Mouse (Mus musculus): ENCODE data around the gene Ovol3. TPM values are rescaled to one million over a fixed set of nuclear protein-coding genes. Genes with fewer than 3 reads are reported as not detected.
A peak's percentile ranks its signal among the peaks of the same experiment; 100 is the strongest.
"Not testable (repeated sequence)": the region's sequence is repeated elsewhere in the genome, so short reads cannot be mapped to it uniquely, and the experiment has no call there.

The Ovol3 gene
- polyA plus RNA-seq, 1 experiment from 2014 or later, result not detected

DNA sequence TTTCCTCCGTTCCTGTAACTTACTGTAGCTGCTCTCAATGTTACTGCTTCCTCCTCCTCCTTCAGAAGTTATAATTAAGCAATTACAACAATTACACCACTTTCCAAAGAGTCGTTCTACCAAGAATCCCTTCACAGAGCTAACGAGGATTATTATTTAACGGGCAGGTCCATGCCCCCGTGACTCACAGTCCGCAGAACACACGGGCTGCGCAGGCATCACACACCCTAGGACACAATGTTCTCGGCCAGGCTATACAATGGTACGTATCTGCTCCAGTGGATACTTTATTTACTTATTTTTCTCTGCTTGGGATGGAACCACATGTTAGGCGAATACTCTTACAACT lies 15.5 kb downstream of the Ovol3 start:
- Histone ChIP-seq H3K27ac (ENCODE audit: low read depth, low read length) (no peak overlapping the region; the same call in 1 of the 2 replicates), H3K4me3 (ENCODE audit: low read depth, low read length) (peak overlapping the region; percentile 54), H3K9ac (ENCODE audit: low read depth, low read length) (peak overlapping the region; percentile 68), H3K4me2 (peak overlapping the region; percentile 95), H3K27me3 (replicated peaks; ENCODE audit: control insufficient read depth, insufficient read depth, low read length) (no peaks in the 10 kb centered on the region), H3K9me3 (ENCODE audit: control insufficient read depth, low read length) (no peaks in the 10 kb centered on the region), H3K4me1 (replicated peaks; ENCODE audit: control insufficient read depth, insufficient read depth, low read length) (peaks cover 7% of the 10 kb centered on the region; the same call in 1 of the 2 replicates), H3K36me3 (ENCODE audit: control insufficient read depth, insufficient read depth, low read length) (peaks cover 11% of the 10 kb centered on the region)
- DNase-seq (ENCODE audit: low spot score), result no peak
- ATAC-seq (replicated peaks; ENCODE audit: low FRiP score), result no peak
- WGBS, result 26% methylated on average over 11 of the region's 11 CpGs

DNA sequence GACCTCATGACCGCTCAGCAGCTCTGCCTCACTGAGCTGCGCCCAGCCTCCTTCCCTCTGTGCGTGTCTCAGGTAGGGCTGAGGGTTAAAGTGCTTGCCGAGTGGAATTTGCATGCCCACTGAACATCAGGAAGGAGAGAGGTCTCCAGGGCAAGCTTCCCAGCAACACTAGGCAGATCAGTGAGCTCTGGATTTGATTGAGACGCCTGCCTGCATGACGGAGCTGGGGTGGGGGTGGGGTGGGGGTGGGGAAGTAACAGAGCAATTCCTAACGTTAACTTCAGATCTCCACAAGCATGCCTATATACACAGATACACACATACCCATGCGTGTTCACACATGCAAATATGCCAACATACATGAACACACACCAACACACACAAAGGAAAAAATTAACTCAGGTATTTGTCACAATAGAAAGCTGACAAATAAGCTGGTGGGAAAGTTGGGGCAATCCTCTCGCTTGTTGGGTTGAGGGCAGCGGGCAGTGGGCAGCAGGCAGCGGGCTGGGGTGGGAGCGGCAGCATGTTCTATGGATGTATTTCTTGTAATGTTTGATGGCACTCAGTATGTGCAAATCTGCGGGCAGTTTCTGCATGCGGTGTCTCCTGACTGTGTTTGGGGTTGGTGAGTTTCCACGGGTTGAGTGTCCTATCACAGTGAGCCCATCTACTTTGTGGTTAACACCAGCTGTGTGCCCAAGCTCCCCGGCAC lies 16.1 kb downstream of the Ovol3 start:
- peak overlapping the region; percentile 95 for H3K4me2 ChIP-seq
- H3K36me3 ChIP-seq (ENCODE audit: control insufficient read depth, insufficient read depth, low read length), result peaks cover 10% of the 10 kb centered on the region
- no peaks in the 10 kb centered on the region for H3K9me3 ChIP-seq (ENCODE audit: control insufficient read depth, low read length)
- DNase-seq (ENCODE audit: low spot score) (peak; percentile 63), ATAC-seq (replicated peaks; ENCODE audit: low FRiP score) (peak; percentile 50)
- 4% methylated on average over 16 of the region's 16 CpGs for WGBS
- no peaks in the 10 kb centered on the region for H3K27me3 ChIP-seq (replicated peaks; ENCODE audit: control insufficient read depth, insufficient read depth, low read length)
- H3K27ac ChIP-seq (ENCODE audit: low read depth, low read length), result no peak overlapping the region; the same call in 1 of the 2 replicates
- H3K9ac ChIP-seq (ENCODE audit: low read depth, low read length), result peak overlapping the region; percentile 68
- H3K4me1 ChIP-seq (replicated peaks; ENCODE audit: control insufficient read depth, insufficient read depth, low read length), result peaks cover 7% of the 10 kb centered on the region; the same call in 1 of the 2 replicates
- peak overlapping the region; percentile 54 for H3K4me3 ChIP-seq (ENCODE audit: low read depth, low read length)

DNA sequence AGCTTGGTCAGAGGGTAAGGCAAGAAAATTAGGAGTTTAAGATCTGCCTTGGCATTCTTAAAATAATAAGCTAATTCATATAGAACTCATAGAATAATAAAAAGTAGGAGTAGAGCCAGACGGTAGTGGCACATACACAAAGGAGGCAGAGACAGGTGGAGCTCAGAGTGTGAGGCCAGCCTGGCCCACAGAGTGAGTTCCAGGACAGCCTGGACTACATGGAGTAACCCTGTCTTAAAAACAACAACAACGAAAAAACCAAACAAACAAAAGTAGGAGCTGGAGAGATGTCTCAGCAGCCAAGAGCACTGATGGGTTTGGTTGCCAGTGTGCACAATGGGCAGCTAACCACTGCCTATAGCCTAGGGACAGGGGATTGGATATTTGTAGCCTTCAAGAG lies 18.2 kb downstream of the Ovol3 start:
- peaks cover 7% of the 10 kb centered on the region; the same call in 1 of the 2 replicates for H3K4me1 ChIP-seq (replicated peaks; ENCODE audit: control insufficient read depth, insufficient read depth, low read length)
- no peak overlapping the region for H3K4me2 ChIP-seq
- no peaks in the 10 kb centered on the region for H3K27me3 ChIP-seq (replicated peaks; ENCODE audit: control insufficient read depth, insufficient read depth, low read length)
- no peak overlapping the region for H3K27ac ChIP-seq (ENCODE audit: low read depth, low read length)
- no peak for DNase-seq (ENCODE audit: low spot score)
- H3K9ac ChIP-seq (ENCODE audit: low read depth, low read length), result no peak overlapping the region
- H3K4me3 ChIP-seq (ENCODE audit: low read depth, low read length), result no peak overlapping the region
- no peaks in the 10 kb centered on the region for H3K36me3 ChIP-seq (ENCODE audit: control insufficient read depth, insufficient read depth, low read length)
- WGBS, result 70% methylated on average over 2 of the region's 2 CpGs
- no peaks in the 10 kb centered on the region for H3K9me3 ChIP-seq (ENCODE audit: control insufficient read depth, low read length)
- no peak for ATAC-seq (replicated peaks; ENCODE audit: low FRiP score)

DNA sequence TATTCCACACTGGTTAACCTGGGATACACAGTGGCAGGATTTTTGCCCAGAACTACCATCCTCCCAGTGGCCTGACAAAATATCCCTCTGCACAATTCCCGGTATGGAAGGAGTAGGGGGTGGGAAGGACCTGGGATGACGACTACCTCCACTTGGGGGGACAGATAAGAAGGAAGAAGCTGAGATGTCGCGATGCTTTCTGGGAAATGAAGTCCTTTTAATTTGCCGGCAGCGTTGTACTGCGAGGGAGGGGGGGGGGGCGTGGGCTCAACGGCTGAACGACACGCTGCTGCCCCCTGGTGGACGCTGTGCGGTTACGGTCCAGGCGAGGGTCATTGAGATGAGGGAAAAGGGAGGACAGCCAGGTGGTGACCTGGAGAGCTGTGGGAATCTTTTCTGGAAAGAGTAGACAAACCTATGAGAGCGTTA lies 18.8 kb downstream of the Ovol3 start:
- DNase-seq (ENCODE audit: low spot score) (peak; percentile 83), ATAC-seq (replicated peaks; ENCODE audit: low FRiP score) (peak; percentile 73)
- Histone ChIP-seq H3K27ac (ENCODE audit: low read depth, low read length) (no peak overlapping the region), H3K36me3 (ENCODE audit: control insufficient read depth, insufficient read depth, low read length) (no peaks in the 10 kb centered on the region), H3K4me1 (replicated peaks; ENCODE audit: control insufficient read depth, insufficient read depth, low read length) (peaks cover 7% of the 10 kb centered on the region; the same call in 1 of the 2 replicates), H3K9me3 (ENCODE audit: control insufficient read depth, low read length) (no peaks in the 10 kb centered on the region), H3K4me2 (peak overlapping the region; percentile 33), H3K4me3 (ENCODE audit: low read depth, low read length) (no peak overlapping the region), H3K9ac (ENCODE audit: low read depth, low read length) (no peak overlapping the region), H3K27me3 (replicated peaks; ENCODE audit: control insufficient read depth, insufficient read depth, low read length) (no peaks in the 10 kb centered on the region)
- 3% methylated on average over 16 of the region's 16 CpGs for WGBS

DNA sequence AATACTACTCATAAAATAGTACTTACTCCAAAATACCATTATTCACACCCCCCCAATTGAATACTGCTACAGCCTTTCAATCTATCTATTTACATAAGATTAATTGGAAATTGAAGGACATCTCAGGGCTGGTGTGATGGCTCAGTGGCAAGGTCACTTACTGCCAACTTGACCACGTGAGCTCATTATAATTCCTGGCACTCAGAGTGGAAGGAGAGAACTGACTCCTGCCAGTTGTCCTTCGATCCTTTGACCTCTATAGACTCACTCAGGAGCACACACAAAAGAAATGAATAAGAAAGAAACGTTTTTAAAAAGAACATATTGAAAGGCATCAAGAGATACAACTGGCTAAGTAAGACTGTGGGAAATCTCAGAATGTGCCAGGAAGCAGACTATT lies 19.6 kb downstream of the Ovol3 start:
- Histone ChIP-seq H3K4me3 (ENCODE audit: low read depth, low read length) (no peak overlapping the region), H3K4me2 (no peak overlapping the region), H3K9me3 (ENCODE audit: control insufficient read depth, low read length) (no peaks in the 10 kb centered on the region), H3K36me3 (ENCODE audit: control insufficient read depth, insufficient read depth, low read length) (no peaks in the 10 kb centered on the region), H3K27me3 (replicated peaks; ENCODE audit: control insufficient read depth, insufficient read depth, low read length) (no peaks in the 10 kb centered on the region), H3K27ac (ENCODE audit: low read depth, low read length) (no peak overlapping the region), H3K4me1 (replicated peaks; ENCODE audit: control insufficient read depth, insufficient read depth, low read length) (peaks cover 7% of the 10 kb centered on the region; the same call in 1 of the 2 replicates), H3K9ac (ENCODE audit: low read depth, low read length) (no peak overlapping the region)
- 84% methylated on average over 3 of the region's 3 CpGs for WGBS
- ATAC-seq (replicated peaks; ENCODE audit: low FRiP score) (no peak), DNase-seq (ENCODE audit: low spot score) (no peak)

DNA sequence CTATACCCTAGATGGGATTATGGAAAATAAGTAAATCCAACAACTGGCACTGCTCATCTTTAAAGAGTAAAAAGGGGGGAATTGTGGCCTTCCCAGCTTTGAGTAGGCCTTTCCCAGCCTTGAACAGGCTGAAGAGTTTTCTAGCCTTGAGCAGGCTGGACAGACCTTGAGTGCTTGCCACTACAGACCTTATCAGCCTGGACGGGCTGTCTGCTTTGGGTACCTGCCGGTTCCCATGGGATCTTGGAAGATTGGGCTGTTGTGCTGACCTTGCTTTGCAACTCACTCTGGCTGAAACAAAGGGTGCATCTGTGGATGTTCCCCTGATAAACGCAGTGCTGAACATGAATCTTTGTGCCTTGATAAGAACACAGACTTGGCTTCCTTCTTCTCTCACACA lies 21.6 kb downstream of the Ovol3 start:
- WGBS, result 81% methylated on average over 3 of the region's 3 CpGs
- no peak overlapping the region for H3K4me2 ChIP-seq

DNA sequence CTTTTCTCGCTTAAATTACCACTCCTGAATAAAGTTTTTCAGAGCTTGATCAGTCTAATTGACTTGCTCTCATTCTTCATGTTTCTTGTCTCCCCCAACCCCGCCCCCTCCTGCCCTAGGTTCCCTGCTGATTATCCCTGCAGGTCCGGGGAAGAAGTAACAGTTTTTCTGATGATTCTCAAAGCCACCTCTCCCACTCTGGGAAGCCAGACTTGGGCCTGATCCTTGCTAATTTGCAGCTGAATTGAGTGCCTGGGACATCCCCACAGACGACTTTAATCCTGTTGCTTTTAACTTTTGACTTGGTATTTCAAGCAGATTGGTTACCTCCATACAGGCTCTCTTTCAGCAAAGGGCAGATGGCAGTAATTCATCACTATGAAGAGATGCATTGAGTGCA lies 24.5 kb downstream of the Ovol3 start:
- ATAC-seq (replicated peaks; ENCODE audit: low FRiP score) (no peak), DNase-seq (ENCODE audit: low spot score) (no peak)
- H3K36me3 ChIP-seq (ENCODE audit: control insufficient read depth, insufficient read depth, low read length), result no peaks in the 10 kb centered on the region
- no peaks in the 10 kb centered on the region for H3K4me1 ChIP-seq (replicated peaks; ENCODE audit: control insufficient read depth, insufficient read depth, low read length)
- H3K9me3 ChIP-seq (ENCODE audit: control insufficient read depth, low read length), result no peaks in the 10 kb centered on the region
- WGBS, result 28% methylated on average over 4 of the region's 4 CpGs
- H3K9ac ChIP-seq (ENCODE audit: low read depth, low read length), result no peak overlapping the region
- no peak overlapping the region for H3K27ac ChIP-seq (ENCODE audit: low read depth, low read length)
- no peak overlapping the region for H3K4me2 ChIP-seq
- no peaks in the 10 kb centered on the region for H3K27me3 ChIP-seq (replicated peaks; ENCODE audit: control insufficient read depth, insufficient read depth, low read length)
- H3K4me3 ChIP-seq (ENCODE audit: low read depth, low read length), result no peak overlapping the region

More for the DNA sequence above, 21.6 kb downstream of the Ovol3 start:
- Histone ChIP-seq H3K4me1 (replicated peaks; ENCODE audit: control insufficient read depth, insufficient read depth, low read length) (peaks cover under 1% of the 10 kb centered on the region; the same call in 1 of the 2 replicates), H3K27ac (ENCODE audit: low read depth, low read length) (no peak overlapping the region), H3K9me3 (ENCODE audit: control insufficient read depth, low read length) (no peaks in the 10 kb centered on the region), H3K4me3 (ENCODE audit: low read depth, low read length) (no peak overlapping the region), H3K27me3 (replicated peaks; ENCODE audit: control insufficient read depth, insufficient read depth, low read length) (no peaks in the 10 kb centered on the region), H3K9ac (ENCODE audit: low read depth, low read length) (no peak overlapping the region), H3K36me3 (ENCODE audit: control insufficient read depth, insufficient read depth, low read length) (no peaks in the 10 kb centered on the region)
- DNase-seq (ENCODE audit: low spot score), result no peak
- ATAC-seq (replicated peaks; ENCODE audit: low FRiP score), result no peak

DNA sequence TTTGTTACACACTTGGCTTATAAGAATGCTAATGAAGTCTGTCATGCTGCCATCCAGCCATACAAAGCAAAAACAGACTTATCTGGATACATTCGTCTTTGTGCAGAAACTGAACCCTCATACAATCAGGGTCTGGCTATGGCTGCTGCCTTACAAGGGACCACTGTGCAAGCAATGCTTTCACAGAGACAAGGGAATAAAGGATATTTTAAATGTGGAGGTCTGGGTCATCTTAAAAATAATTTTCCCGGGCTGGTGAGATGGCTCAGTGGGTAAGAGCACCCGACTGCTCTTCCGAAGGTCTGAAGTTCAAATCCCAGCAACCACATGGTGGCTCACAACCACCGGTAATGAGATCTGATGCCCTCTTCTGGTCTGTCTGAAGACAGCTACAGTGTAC lies 29.2 kb downstream of the Ovol3 start:
- 53% methylated on average over 5 of the region's 5 CpGs for WGBS
- H3K9ac ChIP-seq (ENCODE audit: low read depth, low read length); H3K27me3 ChIP-seq (replicated peaks; ENCODE audit: control insufficient read depth, insufficient read depth, low read length); H3K4me3 ChIP-seq (ENCODE audit: low read depth, low read length); H3K9me3 ChIP-seq (ENCODE audit: control insufficient read depth, low read length); ATAC-seq (replicated peaks; ENCODE audit: low FRiP score); H3K36me3 ChIP-seq (ENCODE audit: control insufficient read depth, insufficient read depth, low read length); H3K27ac ChIP-seq (ENCODE audit: low read depth, low read length); DNase-seq (ENCODE audit: low spot score); H3K4me2 ChIP-seq; H3K4me1 ChIP-seq (replicated peaks; ENCODE audit: control insufficient read depth, insufficient read depth, low read length): not testable (repeated sequence)

DNA sequence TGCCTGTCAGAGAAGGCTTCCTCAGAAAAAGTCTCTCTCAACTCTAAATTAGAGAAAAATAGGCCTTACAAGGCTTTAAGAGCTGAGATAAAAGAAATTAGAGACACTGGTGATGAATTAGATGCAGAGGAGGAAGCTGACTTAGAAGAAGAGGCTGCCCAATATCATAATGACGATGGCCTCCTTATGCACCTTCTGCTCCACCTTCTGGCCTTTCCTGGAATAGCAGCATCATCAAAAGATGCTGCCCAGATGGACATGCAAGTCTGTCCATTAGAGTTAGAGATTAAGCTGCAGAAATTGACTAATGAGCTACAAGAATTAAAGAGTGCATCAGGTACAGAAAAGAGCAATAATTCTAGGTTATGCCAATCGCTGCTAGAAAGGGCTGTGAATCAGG lies 30.1 kb downstream of the Ovol3 start:
- DNase-seq (ENCODE audit: low spot score) (no peak), ATAC-seq (replicated peaks; ENCODE audit: low FRiP score) (no peak)
- no peaks in the 10 kb centered on the region for H3K9me3 ChIP-seq (ENCODE audit: control insufficient read depth, low read length)
- H3K4me1 ChIP-seq (replicated peaks; ENCODE audit: control insufficient read depth, insufficient read depth, low read length), result peaks cover 5% of the 10 kb centered on the region
- no peaks in the 10 kb centered on the region for H3K27me3 ChIP-seq (replicated peaks; ENCODE audit: control insufficient read depth, insufficient read depth, low read length)
- 3% methylated on average over 2 of the region's 2 CpGs for WGBS
- H3K36me3 ChIP-seq (ENCODE audit: control insufficient read depth, insufficient read depth, low read length), result no peaks in the 10 kb centered on the region
- H3K4me2 ChIP-seq, result no peak overlapping the region
- no peak overlapping the region for H3K27ac ChIP-seq (ENCODE audit: low read depth, low read length)
- no peak overlapping the region for H3K4me3 ChIP-seq (ENCODE audit: low read depth, low read length)
- no peak overlapping the region for H3K9ac ChIP-seq (ENCODE audit: low read depth, low read length)

Measured in liver, embryonic 11.5 days (tissue).